Mouse (Mus musculus): Measurements from ENCODE around the gene Thsd4.

Thsd4 gene

DNA sequence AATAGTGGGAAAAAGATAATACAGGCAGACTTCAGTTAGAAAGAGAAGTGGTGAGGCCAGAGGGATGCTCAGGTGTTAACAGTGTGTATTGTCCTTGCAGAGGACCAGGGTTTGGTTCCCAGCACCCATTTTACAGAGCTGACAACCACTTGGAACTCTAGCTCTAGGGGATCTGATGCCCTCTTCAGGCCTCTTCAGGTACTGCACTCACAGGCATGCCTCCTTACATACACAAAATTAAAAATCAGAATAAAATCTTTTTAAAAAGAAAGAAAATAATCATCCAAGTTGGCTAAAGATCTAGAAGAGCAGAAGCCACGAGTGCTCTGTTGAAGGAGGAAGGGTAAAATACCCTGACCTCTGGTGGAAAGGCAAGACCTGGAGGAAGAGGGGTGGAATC, 478.7 kb downstream of the Thsd4 start:
- no peak for DNase-seq

- DNase-seq, result no peak
Observed at GRCm38 (mm10) chr9:60034883-60035282, 487.0 kb downstream of the Thsd4 start.

DNA sequence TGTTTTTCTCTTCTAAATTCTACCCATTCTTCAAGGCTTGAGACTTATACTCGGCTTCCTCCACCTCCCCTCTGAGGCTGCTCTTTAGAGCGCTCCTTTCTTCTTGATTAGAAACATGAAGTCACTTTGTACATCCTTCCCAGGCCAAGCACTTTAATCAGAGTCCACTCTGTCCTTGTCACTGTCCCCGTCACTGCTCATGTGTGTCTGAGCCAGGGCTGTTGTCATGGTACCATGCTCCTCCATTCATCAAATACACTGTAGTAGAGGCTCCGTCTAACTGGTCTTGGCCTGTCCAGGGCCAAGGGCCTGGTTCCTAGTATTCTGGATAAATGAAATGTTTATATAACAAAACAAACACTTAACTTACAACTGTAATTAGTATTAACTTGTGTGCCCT, 494.6 kb downstream of the Thsd4 start:
- DNase-seq, result no peak

GRCm38 (mm10) chr9:60026795-60027194, 495.1 kb downstream of the Thsd4 start:
- DNase-seq, result no peak

GRCm38 (mm10) chr9:60025919-60026318, 495.9 kb downstream of the Thsd4 start:
- no peak for DNase-seq

GRCm38 (mm10) chr9:60024971-60025370, 496.9 kb downstream of the Thsd4 start:
- DNase-seq, result no peak

- no peak for DNase-seq
Observed at GRCm38 (mm10) chr9:60024545-60024944, 497.3 kb downstream of the Thsd4 start.

GRCm38 (mm10) chr9:60022331-60022730, 499.5 kb downstream of the Thsd4 start:
- DNase-seq, result no peak

- DNase-seq, result no peak
Observed at GRCm38 (mm10) chr9:60020444-60020843, 501.4 kb downstream of the Thsd4 start.

- DNase-seq, result no peak
Observed at GRCm38 (mm10) chr9:60010285-60010684, 511.6 kb downstream of the Thsd4 start.

- no peak for DNase-seq
Observed at GRCm38 (mm10) chr9:60008936-60009335, 512.9 kb downstream of the Thsd4 start.

GRCm38 (mm10) chr9:60002323-60002722, 519.5 kb downstream of the Thsd4 start:
- DNase-seq, result no peak

DNA sequence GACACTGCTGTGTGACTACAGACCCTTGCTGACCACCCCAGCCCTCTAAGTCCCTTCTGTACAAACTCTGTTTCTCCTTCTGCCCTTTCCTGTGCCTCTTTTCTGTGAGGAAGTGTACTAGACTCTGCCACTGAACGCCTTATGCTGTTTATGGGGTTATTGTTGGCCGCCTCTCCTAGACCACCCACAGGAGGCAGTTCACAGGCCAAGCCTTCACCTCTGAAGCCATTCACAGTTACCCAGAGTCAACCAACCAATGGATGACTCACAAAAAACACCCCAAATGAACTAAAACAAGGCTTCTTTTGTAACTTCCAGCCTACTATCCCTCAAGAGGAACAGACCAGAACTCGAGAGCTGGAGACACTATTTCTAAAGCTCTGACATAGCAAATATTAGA, 520.4 kb downstream of the Thsd4 start:
- no peak for DNase-seq

DNA sequence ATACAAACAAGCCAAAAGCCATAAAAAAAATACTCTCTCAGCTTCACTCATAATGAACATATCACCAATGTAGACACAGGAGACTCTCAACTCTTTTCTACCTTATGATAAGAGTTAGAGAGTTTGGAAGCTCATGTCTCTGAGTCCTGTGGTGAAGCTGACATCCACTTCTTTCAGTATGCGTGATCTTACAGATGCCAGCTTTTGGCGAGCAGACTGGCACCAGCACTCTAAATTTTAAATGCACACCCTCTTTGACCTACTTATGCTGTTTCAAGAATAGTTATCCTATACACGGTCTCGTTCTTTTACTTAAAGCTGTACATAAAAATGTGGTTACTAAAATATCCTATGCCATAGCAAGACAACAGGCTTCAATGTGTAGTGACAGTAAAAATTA, 524.1 kb downstream of the Thsd4 start:
- DNase-seq, result no peak

GRCm38 (mm10) chr9:59991407-59991806, 530.4 kb downstream of the Thsd4 start:
- no peak for DNase-seq

DNA sequence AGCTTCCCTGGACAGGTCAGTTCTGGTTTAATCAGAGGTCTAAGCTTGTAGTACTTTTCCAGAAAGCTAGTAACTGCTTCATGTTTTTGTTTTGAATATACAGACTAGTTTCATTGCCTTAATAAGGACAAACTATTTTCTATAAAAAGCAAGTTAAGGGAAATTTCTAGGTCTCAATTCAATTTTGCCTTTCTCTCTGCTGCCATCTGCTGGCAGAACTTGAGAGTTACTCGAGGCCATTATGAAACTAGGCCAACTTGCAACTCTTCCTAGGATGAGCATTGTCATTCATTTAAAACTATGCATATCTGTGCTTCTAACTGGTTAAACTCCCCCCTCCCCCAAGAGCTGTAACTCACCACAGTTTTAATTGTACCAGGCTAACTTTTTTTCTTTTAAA, 532.0 kb downstream of the Thsd4 start:
- DNase-seq, result peak; percentile 61 to 65

DNA sequence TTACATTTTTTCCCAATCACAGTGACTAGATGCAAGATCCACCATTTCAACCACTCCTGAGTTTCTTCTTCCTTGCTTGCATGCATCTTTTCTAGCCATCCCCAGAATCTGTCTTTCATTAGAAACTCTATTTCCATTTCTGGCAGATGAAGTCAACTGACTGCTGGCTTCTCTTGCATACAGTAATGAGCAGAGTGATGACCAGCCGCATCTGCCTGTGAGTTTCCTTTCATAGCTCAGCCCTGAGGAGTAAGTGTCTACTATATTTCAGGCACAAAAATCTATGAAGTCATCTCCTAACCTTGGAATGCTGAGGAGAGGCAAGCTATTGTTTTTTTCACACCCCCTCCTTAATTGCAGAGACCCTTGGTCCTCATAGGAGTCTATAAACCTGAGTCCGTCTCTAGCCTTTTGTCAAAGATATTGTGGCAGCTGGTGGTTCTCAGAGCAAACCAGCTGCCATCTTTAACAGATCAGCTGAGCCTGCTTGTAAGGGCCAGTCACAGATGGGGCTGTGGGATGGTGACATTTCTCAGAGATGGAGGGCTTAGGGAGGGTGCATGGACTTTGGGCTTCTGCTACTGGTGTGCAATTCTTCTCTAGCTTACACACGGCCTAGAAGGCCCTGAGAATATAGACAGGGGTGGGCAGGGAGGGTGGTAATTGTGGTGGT, 535.8 kb downstream of the Thsd4 start:
- no peak for DNase-seq

DNA sequence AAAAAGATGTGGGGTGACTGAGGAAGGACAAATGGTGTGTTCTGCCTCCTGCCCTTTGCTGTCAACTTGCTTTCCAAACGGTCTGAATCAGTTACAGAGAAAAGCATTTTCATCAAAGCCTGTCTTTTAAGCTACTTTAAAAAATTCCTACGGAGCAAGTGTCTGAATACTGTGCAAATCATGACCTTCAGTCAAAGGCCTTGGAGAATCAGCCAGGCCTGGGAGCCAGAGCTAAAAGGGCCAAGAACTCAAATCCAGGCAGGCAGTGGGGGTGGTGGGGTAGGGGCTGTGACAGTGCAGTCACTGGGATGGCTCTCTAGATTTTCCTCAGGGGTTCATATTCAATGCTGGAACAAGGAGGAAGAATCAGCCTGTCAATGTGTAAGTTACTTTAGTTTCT, 540.7 kb downstream of the Thsd4 start:
- no peak for DNase-seq

DNA sequence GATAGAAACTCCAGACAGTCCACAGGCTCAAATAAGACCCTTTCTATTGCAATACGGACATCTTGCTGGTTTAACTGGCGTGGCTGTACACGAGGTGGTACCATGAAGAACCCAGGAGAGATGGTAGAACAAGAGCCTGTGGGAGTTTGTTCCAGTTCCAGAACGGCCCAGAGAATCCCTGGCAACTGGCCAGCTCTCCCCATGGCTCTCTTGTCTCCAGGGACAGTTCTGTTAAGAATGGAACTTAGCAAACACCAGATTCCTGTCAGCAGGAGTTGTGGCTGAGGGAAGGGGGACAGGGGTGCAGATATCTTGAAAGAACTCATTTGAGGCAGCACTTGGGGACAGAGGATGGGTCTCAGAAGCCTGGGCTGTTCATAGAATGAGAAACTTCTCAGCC, 550.6 kb downstream of the Thsd4 start:
- no peak for DNase-seq

DNA sequence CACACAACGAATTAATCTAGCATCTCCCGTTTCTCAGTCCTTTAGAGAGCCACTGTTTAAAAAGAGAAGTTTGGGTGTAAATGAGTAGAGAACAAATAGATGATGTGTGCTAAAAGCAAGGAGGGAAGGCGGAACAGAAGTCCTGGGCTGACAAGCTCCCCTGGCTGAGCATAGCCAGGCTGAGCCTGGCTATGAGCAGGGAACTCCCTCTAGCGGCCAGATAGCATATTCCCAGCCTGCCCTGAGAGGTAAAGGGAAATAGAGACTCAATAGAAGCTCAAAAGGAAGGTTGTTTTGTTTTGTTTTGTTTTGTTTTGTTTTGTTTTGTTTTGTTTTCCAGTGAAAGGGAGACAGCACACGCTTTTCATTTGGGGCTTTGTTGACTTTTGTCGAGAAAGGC, 552.5 kb downstream of the Thsd4 start:
- peak; percentile 62 to 64 for DNase-seq

DNA sequence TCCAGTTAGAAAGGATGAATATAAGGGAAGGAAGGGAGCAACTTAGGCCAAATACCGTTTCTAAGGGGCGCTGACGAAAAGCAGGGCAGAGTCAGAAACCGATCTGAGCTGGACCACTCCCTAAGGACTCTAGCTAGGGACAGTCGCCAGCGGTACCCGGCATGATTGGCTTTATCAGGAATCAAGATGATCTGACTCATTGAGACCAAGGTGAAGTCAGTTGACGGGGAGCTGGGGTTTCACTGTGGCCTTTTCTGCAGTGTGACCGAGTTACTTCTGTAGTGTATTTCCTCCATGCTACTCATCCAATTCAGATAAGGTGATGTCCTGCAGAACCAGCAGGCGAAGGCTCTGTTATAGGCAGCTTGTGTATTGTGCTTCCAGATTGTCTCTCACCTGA, 556.8 kb downstream of the Thsd4 start:
- no peak for DNase-seq

DNA sequence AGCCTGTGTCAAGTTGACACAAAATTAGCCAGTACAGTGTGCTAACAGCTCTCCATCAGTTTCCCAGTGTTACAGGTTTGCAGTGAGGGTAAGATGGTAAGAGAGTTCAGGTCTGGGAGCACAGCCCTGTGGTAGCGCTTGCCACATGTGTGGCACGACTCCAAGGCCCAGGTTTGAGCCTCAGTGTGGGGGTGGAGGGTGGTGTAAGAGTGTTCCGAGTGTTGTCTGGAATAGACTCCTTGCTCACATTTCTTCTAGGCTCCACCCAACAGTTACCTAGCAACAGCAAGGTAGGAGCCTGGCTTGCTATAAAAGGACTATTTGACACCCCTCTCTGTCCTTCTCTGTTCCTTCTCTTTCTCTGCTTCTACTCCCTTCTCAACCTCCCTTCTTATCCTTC, 557.5 kb downstream of the Thsd4 start:
- DNase-seq, result no peak

- no peak for DNase-seq
Observed at GRCm38 (mm10) chr9:59961201-59961955, 560.5 kb downstream of the Thsd4 start.

- DNase-seq, result no peak
Observed at GRCm38 (mm10) chr9:59960559-59960958, 561.3 kb downstream of the Thsd4 start, which contains the start of gene Nr2e3. Nr2e3 (minus strand) TSS chr9:59960659.

DNA sequence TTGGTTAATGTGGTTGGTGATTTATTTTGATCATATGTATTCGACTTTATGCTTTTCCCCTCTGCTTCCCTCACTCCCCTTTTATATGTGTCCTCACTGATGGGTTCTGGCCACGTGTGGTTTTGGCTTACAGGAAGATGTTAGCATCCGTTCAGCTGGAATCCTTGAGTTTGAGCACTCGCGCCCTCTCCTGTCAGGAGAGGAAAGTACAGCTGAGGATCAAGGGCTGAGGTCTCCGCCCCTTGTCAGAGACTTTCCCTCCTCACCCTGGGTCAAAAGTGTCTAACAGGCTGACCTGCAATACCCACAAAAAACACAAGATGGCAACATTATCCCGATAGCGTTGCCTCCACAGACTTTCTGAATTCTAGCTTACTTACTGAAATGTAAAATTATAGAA, 562.6 kb downstream of the Thsd4 start:
- DNase-seq, result peak; percentile 62 to 66
